Mouse (Mus musculus): Measurements from ENCODE around the gene Mob1a.
"Not testable (repeated sequence)": the region's sequence is repeated elsewhere in the genome, so short reads cannot be mapped to it uniquely, and the experiment has no call there.

- not testable (repeated sequence) for TF ChIP-seq CTCF (IDR thresholded peaks at IDR 0.05; ENCODE audit: extremely low read depth, insufficient read depth, insufficient read length, insufficient replicate concordance); POLR2A (IDR thresholded peaks at IDR 0.05; ENCODE audit: low read depth, low read length)
Measured at GRCm38 (mm10) chr6:83345285-83345684, 19.5 kb downstream of the Mob1a start.
